Mouse (Mus musculus): ENCODE results near the gene Gabpb2.

- TF ChIP-seq CTCF (IDR thresholded peaks at IDR 0.05; ENCODE audit: low read depth, low read length) (no peak), EP300 (IDR thresholded peaks at IDR 0.05; ENCODE audit: insufficient read depth, low read depth, low read length) (no peak)
These were observed 4.1 kb downstream of the Gabpb2 start for GRCm38 (mm10) chr3:95213609-95213975.

Measured in ES-Bruce4 (cell line).